ENCODE assay signal across 8 mouse cellular contexts in genomic region chr2:131261481-131262212, GRCm38 (mm10). TPM values are rescaled to one million over a fixed set of nuclear protein-coding genes. Genes with fewer than 3 reads are reported as not detected.
DNase-seq lines count a peak whose midpoint lies in the region; ATAC-seq and TF ChIP-seq lines count a peak whose summit lies in the region.

No protein-coding gene starts in this region.

- H3K36me3 ChIP-seq in kidney, adult 2 months (ENCODE audit: control insufficient read depth, insufficient read depth, low read length): no peaks in the 10 kb centered on the region
- no peaks in the 10 kb centered on the region for H3K36me3 ChIP-seq in forebrain, embryonic 11.5 days (ENCODE audit: control insufficient read depth, insufficient read depth, low read length)
- no peaks in the 10 kb centered on the region for H3K36me3 ChIP-seq in liver, embryonic 13.5 days

- no peak for DNase-seq in kidney, adult 2 months
- no peak for DNase-seq in kidney, adult 18-20 months
- DNase-seq in NIH3T3 (ENCODE audit: low read depth): peak; percentile 63
- no peak for DNase-seq in forebrain, embryonic 11.5 days (ENCODE audit: low spot score)
- no peak for DNase-seq in liver, embryonic 13.5 days
- no peak for DNase-seq in urinary bladder, postnatal 25 days (ENCODE audit: low spot score)
- no peak for DNase-seq in adrenal gland, adult (ENCODE audit: inconsistent age in 2 of 2, low spot score in 1 of 2)
- DNase-seq in ovary, postnatal 14 days (ENCODE audit: low spot score): no peak

- peak overlapping the region; percentile 64 for H3K4me2 ChIP-seq in forebrain, embryonic 11.5 days (ENCODE audit: low read depth, low read length, severe bottlenecking)
- H3K4me2 ChIP-seq in liver, embryonic 13.5 days: peak overlapping the region; percentile 80

- peak overlapping the region; percentile 71 for H3K27ac ChIP-seq in kidney, adult 2 months (ENCODE audit: insufficient read depth, low read depth, low read length)
- peak overlapping the region; percentile 99 for H3K27ac ChIP-seq in forebrain, embryonic 11.5 days (ENCODE audit: low read depth, low read length)
- H3K27ac ChIP-seq in liver, embryonic 13.5 days: peak overlapping the region; percentile 97

- H3K9me3 ChIP-seq in forebrain, embryonic 11.5 days (ENCODE audit: control insufficient read depth, low read length): no peaks in the 10 kb centered on the region
- H3K9me3 ChIP-seq in liver, embryonic 13.5 days (replicated peaks): no peaks in the 10 kb centered on the region

- TF ChIP-seq CTCF in kidney, adult 2 months (conservative IDR thresholded peaks at IDR 0.05; ENCODE audit: insufficient read depth, insufficient read length, low read depth, low read length): no peak

- H3K4me3 ChIP-seq in kidney, adult 2 months (ENCODE audit: insufficient read depth, low read depth, low read length): peak overlapping the region; percentile 66
- H3K4me3 ChIP-seq in forebrain, embryonic 11.5 days (ENCODE audit: low read depth, low read length): peak overlapping the region; percentile 90
- H3K4me3 ChIP-seq in liver, embryonic 13.5 days (replicated peaks): peak overlapping the region; percentile 84

- H3K9ac ChIP-seq in forebrain, embryonic 11.5 days (ENCODE audit: low read length): peak overlapping the region; percentile 98
- peak overlapping the region; percentile 69 for H3K9ac ChIP-seq in liver, embryonic 13.5 days

- H3K4me1 ChIP-seq in kidney, adult 2 months (ENCODE audit: control insufficient read depth, insufficient read depth, low read length): peaks cover 2% of the 10 kb centered on the region; the same call in 1 of the 2 replicates
- H3K4me1 ChIP-seq in forebrain, embryonic 11.5 days (replicated peaks; ENCODE audit: control insufficient read depth, insufficient read depth, low read length): peaks cover 8% of the 10 kb centered on the region; the same call in 1 of the 2 replicates
- H3K4me1 ChIP-seq in liver, embryonic 13.5 days (replicated peaks): peaks cover 76% of the 10 kb centered on the region

- no peaks in the 10 kb centered on the region for H3K27me3 ChIP-seq in kidney, adult 2 months (replicated peaks; ENCODE audit: control insufficient read depth, insufficient read depth, low read length)
- no peaks in the 10 kb centered on the region for H3K27me3 ChIP-seq in forebrain, embryonic 11.5 days (ENCODE audit: control insufficient read depth, insufficient read depth, low read length)
- H3K27me3 ChIP-seq in liver, embryonic 13.5 days: no peaks in the 10 kb centered on the region

- ATAC-seq in forebrain, embryonic 11.5 days (replicated peaks; ENCODE audit: low FRiP score): peak; percentile 85
- peak; percentile 30 for ATAC-seq in liver, embryonic 13.5 days (ENCODE audit: low read depth)

- WGBS in kidney, adult 2 months: 6% methylated on average over 10 of the region's 10 CpGs
- 4% methylated on average over 10 of the region's 10 CpGs for WGBS in forebrain, embryonic 11.5 days
- WGBS in liver, embryonic 13.5 days (ENCODE audit: insufficient replicate concordance): 12% methylated on average over 10 of the region's 10 CpGs

- TF ChIP-seq POLR2A in kidney, adult 2 months (IDR thresholded peaks at IDR 0.05; ENCODE audit: low read depth, low read length): no peak

RNA-seq across cellular contexts. Expression of gene Pank2, which starts 0.6 kb away (rescaled TPM):
- polyA plus RNA-seq in kidney, adult 2 months (2012; rRNA removed): 13.0 and 13.8 TPM in 2 replicates
- polyA plus RNA-seq in forebrain, embryonic 11.5 days (2014; fragmentation: Nextera tagmentation; extraction: Ambion mirVana): 66.3 and 66.5 TPM in 2 replicates
- polyA plus RNA-seq in liver, embryonic 13.5 days (2015; fragmentation: Nextera tagmentation; extraction: Ambion mirVana): 21.9 and 27.8 TPM in 2 replicates

RNA-seq across cellular contexts. Expression of gene Mavs, which starts 27.8 kb away (rescaled TPM):
- polyA plus RNA-seq in kidney, adult 2 months (2012; rRNA removed): 119 and 142 TPM in 2 replicates
- polyA plus RNA-seq in forebrain, embryonic 11.5 days (2014; fragmentation: Nextera tagmentation; extraction: Ambion mirVana): 16.6 and 17.1 TPM in 2 replicates
- polyA plus RNA-seq in liver, embryonic 13.5 days (2015; fragmentation: Nextera tagmentation; extraction: Ambion mirVana): 27.1 and 31.1 TPM in 2 replicates

RNA-seq across cellular contexts. Expression of gene Ap5s1, which starts 54.8 kb away (rescaled TPM):
- polyA plus RNA-seq in kidney, adult 2 months (2012; rRNA removed): 48.5 and 51.6 TPM in 2 replicates
- polyA plus RNA-seq in forebrain, embryonic 11.5 days (2014; fragmentation: Nextera tagmentation; extraction: Ambion mirVana): 30.6 and 31.4 TPM in 2 replicates
- 18.1 and 19.7 TPM in 2 replicates for polyA plus RNA-seq in liver, embryonic 13.5 days (2015; fragmentation: Nextera tagmentation; extraction: Ambion mirVana)
